Mouse (Mus musculus): Measurements from ENCODE around the gene Zfhx3. TPM values are rescaled to one million over a fixed set of nuclear protein-coding genes. Genes with fewer than 3 reads are reported as not detected.

Zfhx3 gene
- polyA plus RNA-seq, 1 experiment: 14.0 TPM

- H3K9me3 ChIP-seq (replicated peaks; ENCODE audit: control insufficient read depth, insufficient read depth, low read length, poor library complexity, severe bottlenecking): no peaks in the 10 kb centered on the region
- no peaks in the 10 kb centered on the region for H3K27me3 ChIP-seq (ENCODE audit: control insufficient read depth, insufficient read depth, low read length, poor library complexity, severe bottlenecking)
- no peaks in the 10 kb centered on the region for H3K4me1 ChIP-seq (ENCODE audit: control insufficient read depth, insufficient read depth, low read length)
- H3K27ac ChIP-seq (ENCODE audit: insufficient read depth, low read length): no peak overlapping the region
- no peak overlapping the region for H3K4me3 ChIP-seq (ENCODE audit: low read depth, low read length)
- no peak overlapping the region for H3K9ac ChIP-seq (ENCODE audit: low read depth, poor library complexity, severe bottlenecking)
- TF ChIP-seq EP300 (IDR thresholded peaks at IDR 0.05; ENCODE audit: insufficient read depth, low read depth, low read length) (no peak), CTCF (IDR thresholded peaks at IDR 0.05; ENCODE audit: low read depth, low read length) (no peak), POLR2A (IDR thresholded peaks at IDR 0.05; ENCODE audit: insufficient read depth, low read length) (no peak)
- H3K36me3 ChIP-seq (ENCODE audit: control insufficient read depth, insufficient read depth, low read length, poor library complexity, severe bottlenecking): no peaks in the 10 kb centered on the region
These were observed 965.6 kb downstream of the Zfhx3 start for GRCm38 (mm10) chr8:108908066-108908465.

GRCm38 (mm10) chr8:108908540-108908939 is 966.1 kb downstream of the Zfhx3 start:
- H3K36me3 ChIP-seq (ENCODE audit: control insufficient read depth, insufficient read depth, low read length, poor library complexity, severe bottlenecking): no peaks in the 10 kb centered on the region
- H3K4me3 ChIP-seq (ENCODE audit: low read depth, low read length): no peak overlapping the region
- no peaks in the 10 kb centered on the region for H3K27me3 ChIP-seq (ENCODE audit: control insufficient read depth, insufficient read depth, low read length, poor library complexity, severe bottlenecking)
- H3K9ac ChIP-seq (ENCODE audit: low read depth, poor library complexity, severe bottlenecking): no peak overlapping the region
- no peak for TF ChIP-seq POLR2A (IDR thresholded peaks at IDR 0.05; ENCODE audit: insufficient read depth, low read length)
- H3K4me1 ChIP-seq (ENCODE audit: control insufficient read depth, insufficient read depth, low read length): no peaks in the 10 kb centered on the region
- H3K27ac ChIP-seq (ENCODE audit: insufficient read depth, low read length): no peak overlapping the region
- H3K9me3 ChIP-seq (replicated peaks; ENCODE audit: control insufficient read depth, insufficient read depth, low read length, poor library complexity, severe bottlenecking): no peaks in the 10 kb centered on the region

- H3K36me3 ChIP-seq (ENCODE audit: control insufficient read depth, insufficient read depth, low read length, poor library complexity, severe bottlenecking): no peaks in the 10 kb centered on the region
- TF ChIP-seq CTCF (IDR thresholded peaks at IDR 0.05; ENCODE audit: low read depth, low read length) (no peak), EP300 (IDR thresholded peaks at IDR 0.05; ENCODE audit: insufficient read depth, low read depth, low read length) (no peak), POLR2A (IDR thresholded peaks at IDR 0.05; ENCODE audit: insufficient read depth, low read length) (no peak)
- no peaks in the 10 kb centered on the region for H3K9me3 ChIP-seq (replicated peaks; ENCODE audit: control insufficient read depth, insufficient read depth, low read length, poor library complexity, severe bottlenecking)
- H3K4me1 ChIP-seq (ENCODE audit: control insufficient read depth, insufficient read depth, low read length): no peaks in the 10 kb centered on the region
- H3K27me3 ChIP-seq (ENCODE audit: control insufficient read depth, insufficient read depth, low read length, poor library complexity, severe bottlenecking): no peaks in the 10 kb centered on the region
- H3K27ac ChIP-seq (ENCODE audit: insufficient read depth, low read length): no peak overlapping the region
- H3K4me3 ChIP-seq (ENCODE audit: low read depth, low read length): no peak overlapping the region
- no peak overlapping the region for H3K9ac ChIP-seq (ENCODE audit: low read depth, poor library complexity, severe bottlenecking)
These were observed 966.6 kb downstream of the Zfhx3 start for GRCm38 (mm10) chr8:108909035-108909434.

GRCm38 (mm10) chr8:108909455-108909854 is 967.0 kb downstream of the Zfhx3 start:
- Histone ChIP-seq H3K36me3 (ENCODE audit: control insufficient read depth, insufficient read depth, low read length, poor library complexity, severe bottlenecking) (no peaks in the 10 kb centered on the region), H3K9ac (ENCODE audit: low read depth, poor library complexity, severe bottlenecking) (no peak overlapping the region), H3K27me3 (ENCODE audit: control insufficient read depth, insufficient read depth, low read length, poor library complexity, severe bottlenecking) (no peaks in the 10 kb centered on the region), H3K27ac (ENCODE audit: insufficient read depth, low read length) (no peak overlapping the region), H3K4me3 (ENCODE audit: low read depth, low read length) (no peak overlapping the region), H3K4me1 (ENCODE audit: control insufficient read depth, insufficient read depth, low read length) (no peaks in the 10 kb centered on the region), H3K9me3 (replicated peaks; ENCODE audit: control insufficient read depth, insufficient read depth, low read length, poor library complexity, severe bottlenecking) (no peaks in the 10 kb centered on the region)
- no peak for TF ChIP-seq EP300 (IDR thresholded peaks at IDR 0.05; ENCODE audit: insufficient read depth, low read depth, low read length)
- TF ChIP-seq CTCF (IDR thresholded peaks at IDR 0.05; ENCODE audit: low read depth, low read length): no peak
- TF ChIP-seq POLR2A (IDR thresholded peaks at IDR 0.05; ENCODE audit: insufficient read depth, low read length): no peak

GRCm38 (mm10) chr8:108910843-108911242 is 968.4 kb downstream of the Zfhx3 start:
- TF ChIP-seq CTCF (IDR thresholded peaks at IDR 0.05; ENCODE audit: low read depth, low read length): no peak
- no peak for TF ChIP-seq POLR2A (IDR thresholded peaks at IDR 0.05; ENCODE audit: insufficient read depth, low read length)
- no peak for TF ChIP-seq EP300 (IDR thresholded peaks at IDR 0.05; ENCODE audit: insufficient read depth, low read depth, low read length)
- 0 out of 2 replicates have a peak overlapping the region, but pooled peaks have one; percentile 4 for H3K9ac ChIP-seq (ENCODE audit: low read depth, poor library complexity, severe bottlenecking)
- no peaks in the 10 kb centered on the region for H3K27me3 ChIP-seq (ENCODE audit: control insufficient read depth, insufficient read depth, low read length, poor library complexity, severe bottlenecking)
- no peaks in the 10 kb centered on the region for H3K4me1 ChIP-seq (ENCODE audit: control insufficient read depth, insufficient read depth, low read length)
- H3K4me3 ChIP-seq (ENCODE audit: low read depth, low read length): no peak overlapping the region
- no peaks in the 10 kb centered on the region for H3K9me3 ChIP-seq (replicated peaks; ENCODE audit: control insufficient read depth, insufficient read depth, low read length, poor library complexity, severe bottlenecking)
- no peak overlapping the region for H3K27ac ChIP-seq (ENCODE audit: insufficient read depth, low read length)
- H3K36me3 ChIP-seq (ENCODE audit: control insufficient read depth, insufficient read depth, low read length, poor library complexity, severe bottlenecking): no peaks in the 10 kb centered on the region

- H3K9me3 ChIP-seq (replicated peaks; ENCODE audit: control insufficient read depth, insufficient read depth, low read length, poor library complexity, severe bottlenecking): no peaks in the 10 kb centered on the region
- peaks cover 1% of the 10 kb centered on the region; the same call in 1 of the 2 replicates for H3K36me3 ChIP-seq (ENCODE audit: control insufficient read depth, insufficient read depth, low read length, poor library complexity, severe bottlenecking)
- H3K4me1 ChIP-seq (ENCODE audit: control insufficient read depth, insufficient read depth, low read length): no peaks in the 10 kb centered on the region
- H3K4me3 ChIP-seq (ENCODE audit: low read depth, low read length): no peak overlapping the region
- H3K27ac ChIP-seq (ENCODE audit: insufficient read depth, low read length): no peak overlapping the region
- TF ChIP-seq EP300 (IDR thresholded peaks at IDR 0.05; ENCODE audit: insufficient read depth, low read depth, low read length) (no peak), CTCF (IDR thresholded peaks at IDR 0.05; ENCODE audit: low read depth, low read length) (peak; percentile 95)
- no peak overlapping the region for H3K9ac ChIP-seq (ENCODE audit: low read depth, poor library complexity, severe bottlenecking)
- no peaks in the 10 kb centered on the region for H3K27me3 ChIP-seq (ENCODE audit: control insufficient read depth, insufficient read depth, low read length, poor library complexity, severe bottlenecking)
These were observed 969.1 kb downstream of the Zfhx3 start for GRCm38 (mm10) chr8:108911511-108911910.
